Mouse (Mus musculus): ENCODE measurements at regions not wholly inside any gene's neighbourhood (a gene's known extent, or its start where the extent isn't known, plus 50 kb on each side); places are given as distances from the start of the nearest gene placed in this dataset.

DNA sequence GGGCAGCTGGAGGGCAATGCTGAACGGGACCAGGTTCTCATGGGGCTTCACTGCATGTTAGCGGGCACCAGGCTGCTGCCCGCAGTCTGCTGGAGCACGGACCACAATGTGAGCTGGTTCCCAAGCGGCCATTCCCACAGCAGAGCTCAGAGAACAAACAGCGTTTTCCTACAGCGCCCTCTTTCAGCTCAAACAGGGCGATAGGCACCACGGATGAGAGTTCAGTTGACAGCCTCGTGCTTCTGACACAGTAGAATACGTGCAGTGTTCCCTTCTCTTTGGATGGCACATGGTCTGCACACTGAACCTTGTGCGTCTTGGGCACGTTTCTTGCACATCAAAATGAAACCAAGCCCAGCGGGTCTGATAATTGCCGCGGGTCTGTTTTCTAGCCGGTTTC, 91.6 kb downstream of the Atp23 start:
- TF ChIP-seq POLR2A (IDR thresholded peaks at IDR 0.05; ENCODE audit: low read depth, low read length): no peak
- TF ChIP-seq CTCF (conservative IDR thresholded peaks at IDR 0.05 in 1 of 2, IDR thresholded peaks at IDR 0.05 in 1 of 2; ENCODE audit: low read depth in 2 of 2, low read length in 2 of 2): no peak; a peak in 1 of 4 replicates
- no peak for TF ChIP-seq SMC3 (IDR thresholded peaks at IDR 0.05; ENCODE audit: low read depth, low read length)
- no peak for TF ChIP-seq EP300 (IDR thresholded peaks at IDR 0.05; ENCODE audit: low read length)
- no peak for TF ChIP-seq CHD1 (IDR thresholded peaks at IDR 0.05; ENCODE audit: low read depth, low read length)
- no peak for TF ChIP-seq USF1 (IDR thresholded peaks at IDR 0.05; ENCODE audit: low read depth, low read length)
- no peak for TF ChIP-seq MAFK (IDR thresholded peaks at IDR 0.05; ENCODE audit: insufficient replicate concordance, low read length)
- TF ChIP-seq RAD21 (IDR thresholded peaks at IDR 0.05; ENCODE audit: low read depth, low read length): no peak; the same call in 1 of the 2 replicates
- TF ChIP-seq NELFE (IDR thresholded peaks at IDR 0.05; ENCODE audit: low read depth, low read length): no peak
- no peak for TF ChIP-seq UBTF (IDR thresholded peaks at IDR 0.05; ENCODE audit: low read depth, low read length)
- TF ChIP-seq MXI1 (IDR thresholded peaks at IDR 0.05; ENCODE audit: low read depth, low read length): no peak
- no peak for TF ChIP-seq POLR2AphosphoS2 (IDR thresholded peaks at IDR 0.05; ENCODE audit: low read depth, low read length)
- TF ChIP-seq HCFC1 (IDR thresholded peaks at IDR 0.05; ENCODE audit: low read depth, low read length): no peak
- no peak for TF ChIP-seq CHD2 (IDR thresholded peaks at IDR 0.05; ENCODE audit: low read length)
